Mouse (Mus musculus): ENCODE measurements at regions not wholly inside any gene's neighbourhood (a gene's known extent, or its start where the extent isn't known, plus 50 kb on each side); places are given as distances from the start of the nearest gene placed in this dataset.

GRCm38 (mm10) chr12:97278331-97278730 is 980.9 kb downstream of the Galc start:
- no peaks in the 10 kb centered on the region for H3K4me1 ChIP-seq
- DNase-seq (ENCODE audit: low spot score): peak; percentile 13
- H3K27ac ChIP-seq (replicated peaks): no peak overlapping the region
- WGBS: 71% methylated on average over 1 of the region's 1 CpGs
- no peaks in the 10 kb centered on the region for H3K9me3 ChIP-seq
- H3K27me3 ChIP-seq (replicated peaks; ENCODE audit: low read depth, poor library complexity, severe bottlenecking): no peaks in the 10 kb centered on the region
- H3K4me3 ChIP-seq: no peak overlapping the region
- H3K36me3 ChIP-seq (replicated peaks): no peaks in the 10 kb centered on the region
